Mouse (Mus musculus): ENCODE results near the gene Luc7l. TPM values are rescaled to one million over a fixed set of nuclear protein-coding genes. Genes with fewer than 3 reads are reported as not detected.
A peak's percentile ranks its signal among the peaks of the same experiment; 100 is the strongest.

Luc7l gene
- polyA plus RNA-seq, 1 experiment from 2014 or later: 91.1 TPM

DNA sequence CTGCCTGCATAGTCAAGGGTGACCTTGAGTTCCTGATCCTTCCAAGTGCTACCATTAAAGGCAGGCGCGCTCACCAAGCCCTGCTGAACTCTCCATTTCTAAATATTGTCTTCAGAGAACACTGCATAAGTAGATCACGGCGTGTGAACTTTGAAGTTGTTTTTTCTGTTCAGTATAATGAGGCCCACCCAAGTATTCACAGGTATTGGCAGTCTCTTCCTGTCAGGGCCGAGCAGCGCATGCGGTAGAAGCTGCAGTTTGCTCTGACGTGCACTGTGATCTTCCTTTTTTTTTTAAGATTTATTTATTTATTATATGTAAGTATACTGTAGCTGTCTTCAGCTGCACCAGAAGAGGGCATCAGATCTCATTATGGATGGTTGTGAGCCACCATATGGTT lies 18.3 kb upstream of the Luc7l start:
- Histone ChIP-seq H3K27me3 (replicated peaks) (no peaks in the 10 kb centered on the region), H3K4me3 (replicated peaks) (no peak overlapping the region), H3K9me3 (no peaks in the 10 kb centered on the region), H3K27ac (no peak overlapping the region), H3K9ac (no peak overlapping the region), H3K4me1 (no peaks in the 10 kb centered on the region; the same call in 1 of the 2 replicates), H3K36me3 (no peaks in the 10 kb centered on the region), H3K4me2 (no peak overlapping the region)
- no peak for ATAC-seq (ENCODE audit: insufficient read depth, low FRiP score, low read depth)
- WGBS: 80% methylated on average over 8 of the region's 8 CpGs

DNA sequence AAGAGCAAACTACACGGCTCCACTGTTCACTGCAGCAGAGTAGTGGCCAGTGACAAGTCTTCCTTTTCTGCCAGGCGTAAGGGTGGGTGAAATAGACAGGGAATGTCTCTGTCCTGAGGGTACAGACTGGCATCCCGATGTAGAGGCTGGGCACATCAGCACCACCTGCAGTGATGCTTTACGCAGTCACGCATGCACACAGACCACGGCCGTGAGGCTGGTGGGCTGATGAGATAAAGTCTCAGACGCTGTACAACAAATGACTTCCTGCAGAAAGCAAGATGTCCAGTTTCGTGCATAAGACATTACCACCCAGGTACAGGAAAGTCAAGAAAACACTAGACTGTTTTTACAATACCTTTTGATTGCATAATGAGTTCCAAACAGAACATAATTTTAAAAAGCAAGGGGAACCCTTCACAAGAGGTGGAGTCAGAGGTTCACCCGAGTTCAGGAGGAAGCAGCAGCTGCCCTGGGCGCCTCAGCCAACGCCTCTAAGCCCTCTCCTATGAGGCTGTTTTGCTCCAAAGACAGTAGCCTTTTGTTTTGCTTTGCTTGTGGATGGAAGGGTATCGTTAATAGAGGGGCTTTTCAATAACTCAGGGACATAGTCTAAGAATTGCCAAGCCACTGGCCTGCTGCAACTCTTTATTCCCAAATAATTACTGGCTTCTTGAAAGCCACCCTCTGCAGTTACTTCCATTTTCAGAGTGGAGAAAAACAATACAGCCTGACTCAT lies 17.4 kb upstream of the Luc7l start:
- Histone ChIP-seq H3K9me3 (no peaks in the 10 kb centered on the region), H3K4me1 (no peaks in the 10 kb centered on the region; the same call in 1 of the 2 replicates), H3K4me2 (no peak overlapping the region), H3K27me3 (replicated peaks) (no peaks in the 10 kb centered on the region), H3K9ac (no peak overlapping the region), H3K4me3 (replicated peaks) (no peak overlapping the region), H3K27ac (peak overlapping the region; percentile 64; the same call in 1 of the 2 replicates), H3K36me3 (no peaks in the 10 kb centered on the region)
- no peak for ATAC-seq (ENCODE audit: insufficient read depth, low FRiP score, low read depth)
- 67% methylated on average over 13 of the region's 13 CpGs for WGBS

DNA sequence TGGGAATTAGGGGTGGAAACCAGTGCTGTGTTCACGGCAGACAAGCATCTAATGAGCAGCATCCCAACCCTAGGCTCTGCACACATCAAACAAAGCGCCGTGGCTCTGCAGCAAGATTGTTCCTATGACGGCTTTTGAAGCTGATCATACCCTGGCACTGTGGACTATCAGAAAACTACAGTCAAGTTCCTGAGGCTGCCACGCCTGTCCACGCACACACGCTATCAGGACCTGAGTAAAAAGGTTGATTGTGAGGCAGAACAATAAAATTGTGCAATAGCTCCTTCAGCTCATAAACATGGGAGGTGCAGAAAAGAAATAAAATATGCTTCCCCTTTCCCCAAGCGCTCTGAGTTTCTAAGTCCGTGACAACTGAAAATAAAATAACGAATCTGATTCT lies 15.0 kb upstream of the Luc7l start:
- peaks cover 1% of the 10 kb centered on the region for H3K4me1 ChIP-seq
- no peaks in the 10 kb centered on the region for H3K27me3 ChIP-seq (replicated peaks)
- H3K4me3 ChIP-seq (replicated peaks): no peak overlapping the region
- no peaks in the 10 kb centered on the region for H3K36me3 ChIP-seq
- peak overlapping the region; percentile 13; the same call in 1 of the 2 replicates for H3K27ac ChIP-seq
- WGBS: 67% methylated on average over 10 of the region's 10 CpGs
- no peak overlapping the region for H3K9ac ChIP-seq
- no peaks in the 10 kb centered on the region for H3K9me3 ChIP-seq
- peak; percentile 67 for ATAC-seq (ENCODE audit: insufficient read depth, low FRiP score, low read depth)
- no peak overlapping the region for H3K4me2 ChIP-seq

DNA sequence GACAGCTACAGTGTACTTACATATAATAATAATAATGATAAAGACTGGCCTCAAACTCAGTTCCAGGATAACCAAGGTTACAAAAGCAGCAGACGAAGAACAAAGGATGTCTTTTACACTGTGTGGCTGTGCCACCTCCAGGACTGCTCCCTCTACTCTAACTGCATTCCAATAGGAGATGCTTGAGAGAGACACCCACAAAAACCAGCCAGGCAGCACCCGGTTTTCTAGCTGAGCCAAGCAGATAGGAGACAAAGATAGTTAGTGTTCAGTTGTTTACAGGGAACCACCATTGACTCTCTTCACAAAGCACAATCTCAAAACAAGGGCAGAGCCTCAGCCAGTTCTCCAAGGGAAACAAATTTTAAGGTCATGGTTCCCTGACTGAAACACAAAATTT lies 13.1 kb upstream of the Luc7l start:
- no peaks in the 10 kb centered on the region for H3K36me3 ChIP-seq

DNA sequence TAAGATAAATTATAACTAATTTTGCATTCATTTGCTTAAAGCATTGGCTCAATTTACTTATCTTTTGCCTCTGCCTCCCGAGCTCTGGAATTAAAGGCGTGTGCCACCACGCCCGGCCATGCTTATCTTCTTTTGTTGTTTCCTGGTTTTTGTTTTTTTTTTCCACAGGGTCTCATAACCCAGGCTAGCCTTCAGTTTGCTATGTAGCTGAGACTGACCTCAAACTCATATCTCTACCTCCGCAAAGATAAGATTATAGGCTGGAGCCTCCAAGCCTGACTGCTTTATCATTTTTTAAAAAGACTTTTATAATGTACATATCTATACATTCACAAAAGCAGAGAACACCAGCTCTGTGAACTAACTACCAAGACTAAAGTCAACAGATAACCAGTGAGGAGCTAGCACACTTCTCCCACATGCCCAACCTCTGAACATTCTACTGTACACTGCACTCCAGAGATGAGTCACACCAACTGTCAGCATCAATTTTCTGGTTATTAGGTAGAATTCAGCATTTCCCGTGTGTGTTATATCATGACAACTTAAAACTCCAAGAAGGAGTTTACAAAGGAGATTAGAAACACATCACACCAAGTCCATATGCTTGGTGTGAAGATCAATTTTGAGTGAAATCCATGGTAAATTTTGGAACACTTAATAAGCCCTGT lies 12.4 kb upstream of the Luc7l start:
- no peak for ATAC-seq (ENCODE audit: insufficient read depth, low FRiP score, low read depth)
- 62% methylated on average over 6 of the region's 6 CpGs for WGBS
- Histone ChIP-seq H3K9me3 (no peaks in the 10 kb centered on the region), H3K27ac (no peak overlapping the region), H3K4me1 (peaks cover 9% of the 10 kb centered on the region), H3K9ac (no peak overlapping the region), H3K36me3 (no peaks in the 10 kb centered on the region), H3K27me3 (replicated peaks) (no peaks in the 10 kb centered on the region), H3K4me3 (replicated peaks) (no peak overlapping the region), H3K4me2 (no peak overlapping the region)

More for the DNA sequence above, 13.1 kb upstream of the Luc7l start:
- Histone ChIP-seq H3K9me3 (no peaks in the 10 kb centered on the region), H3K9ac (no peak overlapping the region), H3K27me3 (replicated peaks) (no peaks in the 10 kb centered on the region), H3K4me1 (peaks cover 9% of the 10 kb centered on the region), H3K27ac (no peak overlapping the region; the same call in 1 of the 2 replicates), H3K4me3 (replicated peaks) (no peak overlapping the region), H3K4me2 (no peak overlapping the region)
- 63% methylated on average over 2 of the region's 2 CpGs for WGBS
- no peak for ATAC-seq (ENCODE audit: insufficient read depth, low FRiP score, low read depth)

DNA sequence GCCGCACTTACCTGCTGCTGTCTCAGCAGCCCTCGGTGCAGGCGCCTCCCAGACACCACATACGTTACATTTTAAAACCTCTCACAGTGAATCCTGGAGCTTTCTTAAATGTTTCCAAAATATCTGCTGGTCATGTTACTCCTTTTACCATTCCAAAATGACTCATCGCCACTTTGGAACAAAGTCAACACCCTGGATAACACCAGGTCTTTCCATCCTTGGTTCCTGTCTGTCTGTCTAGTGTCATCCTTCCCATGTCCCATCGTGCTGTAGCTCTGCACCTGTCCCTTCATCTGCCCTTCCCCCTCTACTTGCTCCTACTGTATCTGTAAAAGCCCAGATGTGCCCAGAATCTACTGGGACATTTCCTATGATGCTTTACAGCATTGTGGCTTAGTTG lies 11.7 kb upstream of the Luc7l start:
- no peak overlapping the region for H3K4me3 ChIP-seq (replicated peaks)
- H3K9me3 ChIP-seq: no peaks in the 10 kb centered on the region
- H3K9ac ChIP-seq: no peak overlapping the region
- no peak overlapping the region for H3K27ac ChIP-seq
- H3K27me3 ChIP-seq (replicated peaks): no peaks in the 10 kb centered on the region
- WGBS: 74% methylated on average over 6 of the region's 6 CpGs
- H3K4me2 ChIP-seq: no peak overlapping the region
- peaks cover 9% of the 10 kb centered on the region for H3K4me1 ChIP-seq
- no peak for ATAC-seq (ENCODE audit: insufficient read depth, low FRiP score, low read depth)
- H3K36me3 ChIP-seq: no peaks in the 10 kb centered on the region

DNA sequence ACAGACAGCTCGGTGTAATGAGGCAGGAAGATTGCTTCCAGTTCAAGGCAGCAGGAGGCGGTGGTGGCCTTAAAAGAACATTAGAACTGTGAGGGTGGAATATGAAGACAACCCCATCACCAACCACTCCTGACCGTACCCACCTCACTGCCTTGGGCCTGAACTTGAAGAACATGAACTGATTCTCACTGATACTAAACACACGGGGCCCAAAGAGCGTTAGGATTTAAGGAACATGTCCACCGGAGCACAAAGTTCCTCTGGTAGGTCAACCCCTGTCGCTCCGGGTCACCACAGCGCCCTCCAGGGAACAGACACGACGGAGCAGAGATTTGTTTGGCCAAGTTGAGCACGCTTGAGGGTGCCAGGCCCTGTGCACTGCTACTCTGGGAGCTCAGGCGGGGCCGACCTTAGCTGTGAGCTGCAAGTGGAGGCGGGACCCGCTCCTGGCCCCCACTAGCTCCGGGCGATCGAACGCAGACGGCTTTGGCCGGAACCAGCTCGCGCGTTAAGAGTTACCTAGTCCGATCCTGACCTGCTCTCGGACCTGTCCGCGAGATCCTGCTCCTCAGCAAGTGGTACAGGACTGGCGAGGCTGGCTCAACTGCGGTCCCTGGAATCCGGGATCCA lies 9.1 kb upstream of the Luc7l start:
- H3K9ac ChIP-seq: peak overlapping the region; percentile 68
- no peaks in the 10 kb centered on the region for H3K36me3 ChIP-seq
- H3K4me2 ChIP-seq: peak overlapping the region; percentile 76
- H3K4me1 ChIP-seq: peaks cover 9% of the 10 kb centered on the region; the same call in 1 of the 2 replicates
- H3K9me3 ChIP-seq: no peaks in the 10 kb centered on the region
- H3K4me3 ChIP-seq (replicated peaks): peak overlapping the region; percentile 77
- H3K27ac ChIP-seq: peak overlapping the region; percentile 84
- H3K27me3 ChIP-seq (replicated peaks): no peaks in the 10 kb centered on the region
- peak; percentile 71 for ATAC-seq (ENCODE audit: insufficient read depth, low FRiP score, low read depth)
- WGBS: 1% methylated on average over 32 of the region's 32 CpGs

DNA sequence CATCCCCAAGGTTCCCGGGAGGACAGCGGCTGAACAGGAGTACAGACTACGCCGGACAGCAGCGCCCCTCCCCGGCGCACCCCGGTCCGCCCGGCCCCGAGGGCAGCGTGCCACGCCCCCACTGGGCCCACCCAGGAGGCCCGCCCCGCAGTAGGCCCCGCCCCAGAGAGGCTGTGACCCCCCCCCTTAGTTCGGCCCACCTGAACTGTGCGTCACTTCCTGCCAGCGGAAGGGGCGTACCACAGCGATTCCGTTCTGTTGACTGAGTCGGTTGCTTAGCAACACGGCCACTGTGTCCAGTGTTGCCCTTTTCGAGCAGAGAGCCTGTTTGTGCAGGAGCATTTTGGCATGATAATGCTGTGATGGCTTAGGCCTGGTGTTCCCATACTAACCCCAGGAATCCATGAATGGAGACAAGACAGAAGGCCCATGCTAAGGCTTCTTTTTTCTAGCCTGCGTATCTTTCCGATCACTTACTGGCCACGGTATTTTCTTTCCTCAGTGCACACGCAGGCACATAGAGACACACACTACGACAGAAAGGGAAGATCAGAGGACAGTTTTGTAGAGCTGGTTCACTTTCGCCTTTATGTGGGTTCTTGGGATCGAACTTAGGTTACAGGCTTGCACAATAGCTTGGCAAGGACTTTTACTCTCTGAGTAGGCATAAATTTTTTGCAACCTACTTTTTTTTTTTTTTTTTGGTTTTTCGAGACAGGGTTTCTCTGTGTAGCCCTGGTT lies 8.4 kb upstream of the Luc7l start, which contains the start of gene Fam234a:
Gene Fam234a (minus strand): TSS at position 142 of the 741 bp plus-strand sequence.
- H3K4me1 ChIP-seq: peaks cover 9% of the 10 kb centered on the region; the same call in 1 of the 2 replicates
- 6% methylated on average over 33 of the region's 33 CpGs for WGBS
- H3K27me3 ChIP-seq (replicated peaks): no peaks in the 10 kb centered on the region
- peak within 1 kb of the TSS; percentile 68 for H3K9ac ChIP-seq
- no peaks in the 10 kb centered on the region for H3K9me3 ChIP-seq
- H3K4me2 ChIP-seq: peak within 1 kb of the TSS; percentile 76
- H3K27ac ChIP-seq: peak within 1 kb of the TSS; percentile 84
- peak within 1 kb of the TSS; percentile 77 for H3K4me3 ChIP-seq (replicated peaks)
- no peaks in the 10 kb centered on the region for H3K36me3 ChIP-seq
- peak; percentile 95 for ATAC-seq (ENCODE audit: insufficient read depth, low FRiP score, low read depth)

DNA sequence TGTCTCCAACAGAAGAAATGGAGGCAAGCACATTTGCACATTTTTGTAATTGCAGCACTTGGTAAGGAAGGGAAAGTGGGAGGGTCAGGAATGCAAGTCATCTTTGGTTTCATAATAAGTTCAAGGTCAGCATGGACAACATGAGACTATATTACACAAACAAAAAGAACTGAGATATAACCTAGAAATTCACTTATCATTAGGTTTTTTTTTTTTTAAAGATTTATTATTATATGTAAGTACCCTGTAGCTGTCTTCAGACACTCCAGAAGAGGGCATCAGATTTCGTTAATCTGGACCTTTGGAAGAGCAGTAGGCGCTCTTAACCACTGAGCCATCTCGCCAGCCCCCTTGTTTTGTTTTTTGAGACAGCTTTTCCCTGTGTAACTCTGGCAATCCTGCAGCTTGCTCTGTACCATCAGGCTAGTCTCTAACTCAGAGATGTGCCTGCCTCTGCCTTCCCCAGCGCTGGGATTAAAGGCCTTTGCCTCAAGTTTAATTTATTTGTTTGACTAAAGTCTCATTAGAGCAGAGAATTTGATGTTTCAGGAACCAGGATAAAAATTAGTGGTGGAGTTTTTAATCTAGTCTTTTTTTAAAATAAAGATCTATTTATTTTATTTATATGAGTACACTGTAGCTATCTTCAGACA lies 684 bp upstream of the Luc7l start:
- peak overlapping the region; percentile 57 for H3K4me2 ChIP-seq
- H3K4me1 ChIP-seq: peaks cover 4% of the 10 kb centered on the region; the same call in 1 of the 2 replicates
- WGBS: 56% methylated on average over 4 of the region's 4 CpGs
- H3K27me3 ChIP-seq (replicated peaks): no peaks in the 10 kb centered on the region
- no peak for ATAC-seq (ENCODE audit: insufficient read depth, low FRiP score, low read depth)
- H3K36me3 ChIP-seq: 0 out of 2 replicates have a peak, but pooled peaks cover 3% of the 10 kb centered on the region
- H3K9me3 ChIP-seq: no peaks in the 10 kb centered on the region
- no peak overlapping the region for H3K9ac ChIP-seq
- peak overlapping the region; percentile 99 for H3K27ac ChIP-seq
- H3K4me3 ChIP-seq (replicated peaks): peak overlapping the region; percentile 74

DNA sequence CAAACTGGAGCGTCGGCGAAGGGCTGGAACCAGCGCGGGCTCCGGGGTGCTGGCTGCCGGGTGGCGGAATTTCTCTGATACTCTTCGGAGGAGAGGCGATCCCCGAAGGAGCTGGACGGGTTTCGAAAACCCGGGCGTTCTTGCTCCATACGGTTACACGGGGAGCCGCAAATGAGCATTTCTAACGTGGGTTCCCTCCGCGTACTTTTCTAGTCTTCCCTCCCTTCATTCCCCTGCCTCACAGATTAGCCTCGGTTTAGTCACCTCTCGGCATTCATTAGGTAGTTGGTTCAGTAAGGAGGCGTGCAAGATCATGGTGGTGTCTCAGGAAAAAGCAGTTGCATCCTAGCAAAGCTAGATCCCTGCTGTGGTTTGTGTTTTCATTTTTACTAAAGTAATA lies 703 bp downstream of the Luc7l start:
- Histone ChIP-seq H3K4me1 (peaks cover 4% of the 10 kb centered on the region; the same call in 1 of the 2 replicates), H3K36me3 (peaks cover 14% of the 10 kb centered on the region; the same call in 1 of the 2 replicates), H3K9ac (peak overlapping the region; percentile 94), H3K4me2 (peak overlapping the region; percentile 57), H3K9me3 (no peaks in the 10 kb centered on the region), H3K4me3 (replicated peaks) (peak overlapping the region; percentile 74), H3K27me3 (replicated peaks) (no peaks in the 10 kb centered on the region), H3K27ac (peak overlapping the region; percentile 99)
- ATAC-seq (ENCODE audit: insufficient read depth, low FRiP score, low read depth): peak; percentile 6; the same call in 1 of the 2 replicates
- WGBS: under 1% methylated on average over 24 of the region's 24 CpGs

DNA sequence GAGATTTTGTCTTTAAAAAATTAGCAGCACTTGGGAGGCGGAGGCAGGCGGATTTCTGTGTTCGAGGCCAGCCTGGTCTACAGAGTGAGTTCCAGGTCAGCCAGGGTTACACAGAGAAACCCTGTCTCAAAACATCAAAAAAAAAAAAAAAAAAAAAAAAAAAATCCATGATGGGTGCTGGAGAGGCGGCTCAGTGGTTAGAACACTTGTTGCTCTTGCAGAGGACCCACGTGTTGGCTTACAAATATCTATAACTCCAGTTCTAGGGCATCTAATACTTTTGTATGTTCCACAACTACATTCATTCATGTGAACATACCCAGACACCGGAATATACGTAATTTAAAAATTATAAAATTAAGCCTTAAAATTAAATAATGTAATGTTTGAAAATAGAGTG lies 2.6 kb downstream of the Luc7l start:
- Histone ChIP-seq H3K9ac (no peak overlapping the region), H3K4me1 (peaks cover 4% of the 10 kb centered on the region; the same call in 1 of the 2 replicates), H3K4me3 (replicated peaks) (no peak overlapping the region), H3K27ac (no peak overlapping the region), H3K4me2 (no peak overlapping the region), H3K36me3 (peaks cover 23% of the 10 kb centered on the region), H3K27me3 (replicated peaks) (no peaks in the 10 kb centered on the region), H3K9me3 (no peaks in the 10 kb centered on the region)
- 93% methylated on average over 7 of the region's 7 CpGs for WGBS
- ATAC-seq (ENCODE audit: insufficient read depth, low FRiP score, low read depth): no peak
